Mouse (Mus musculus) lung, postnatal 0 days (tissue): ENCODE data around the gene Dgki.

Experiments
- CTCF ChIP-seq: IDR thresholded peaks from 2 replicates; pipeline ENCODE4 v1.5.1; 2016; ENCODE audit warnings: antibody characterized with exemption, mild to moderate bottlenecking
- EP300 ChIP-seq: IDR thresholded peaks from 2 replicates; pipeline ENCODE4 v1.6.1; 2016; ENCODE audit warnings: antibody characterized with exemption, mild to moderate bottlenecking, control low read depth

DNA sequence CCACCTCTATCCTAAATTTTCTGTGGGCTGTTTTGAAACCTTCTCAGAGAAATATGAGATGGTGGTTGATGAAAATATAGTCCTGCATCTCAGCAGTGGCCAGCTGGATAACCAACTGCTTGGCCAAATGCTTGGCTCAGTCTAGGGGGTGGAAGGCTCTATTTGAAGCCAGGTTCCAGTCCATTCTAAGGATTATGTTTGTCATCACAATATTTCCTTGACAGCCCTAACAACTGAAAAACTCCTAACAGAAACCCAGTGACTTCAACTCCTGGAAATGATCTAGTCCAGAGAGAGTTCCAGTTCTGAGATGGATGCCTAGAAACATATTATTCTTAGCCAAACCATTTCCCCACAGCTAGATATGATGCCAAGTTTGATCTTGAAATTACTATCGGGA, 454.7 kb downstream of the Dgki start:
- no peak for TF ChIP-seq CTCF
- TF ChIP-seq EP300: no peak
